Mouse (Mus musculus) liver, adult 2 months (tissue): ENCODE results near the gene Hivep2. TPM values are rescaled to one million over a fixed set of nuclear protein-coding genes. Genes with fewer than 3 reads are reported as not detected.

ENCODE experiments used
- DNase-seq: peaks from one replicate; pipeline ENCODE4 v3.0.0-alpha.2; 2011; ENCODE audit warnings: low read depth, low spot score; ENCODE audit errors: extremely low read depth
- H3K27ac ChIP-seq: fragments of 200-500 bp; replicated peaks from 2 replicates; pipeline ENCODE4 v1.5.1; 2012; ENCODE audit warnings: low read depth, mild to moderate bottlenecking, control low read depth, inconsistent platforms, low read length; ENCODE audit not compliant: insufficient read depth
- H3K27me3 ChIP-seq: fragments of 200-500 bp; 2 replicates; pipeline ENCODE4 v1.6.1; 2012; ENCODE audit warnings: mild to moderate bottlenecking, moderate library complexity, low read length, inconsistent platforms; ENCODE audit not compliant: control insufficient read depth, insufficient read depth
- H3K36me3 ChIP-seq: fragments of 200-500 bp; 2 replicates; pipeline ENCODE4 v1.6.1; 2012; ENCODE audit warnings: low read length, inconsistent platforms; ENCODE audit not compliant: control insufficient read depth, insufficient read depth
- H3K4me1 ChIP-seq: fragments of 200-500 bp; 2 replicates; pipeline ENCODE4 v1.6.1; 2011; ENCODE audit warnings: low read length; ENCODE audit not compliant: control insufficient read depth, insufficient read depth
- H3K4me3 ChIP-seq: fragments of 200-500 bp; 2 replicates; pipeline ENCODE4 v1.5.1; 2011; ENCODE audit warnings: low read depth, mild to moderate bottlenecking, control low read depth, low read length, moderate library complexity; ENCODE audit not compliant: insufficient read depth
- H3K79me2 ChIP-seq: fragments of 200-500 bp; 2 replicates; pipeline ENCODE4 v1.6.1; 2012; ENCODE audit warnings: inconsistent platforms, mild to moderate bottlenecking, low read length, moderate library complexity; ENCODE audit not compliant: control insufficient read depth, insufficient read depth
- H3K9ac ChIP-seq: fragments of 200-500 bp; 2 replicates; pipeline ENCODE4 v1.6.1; 2012; ENCODE audit warnings: low read depth, mild to moderate bottlenecking, control low read depth, inconsistent platforms, low read length
- CTCF ChIP-seq: fragments of 200-500 bp; IDR thresholded peaks from 2 replicates; pipeline ENCODE4 v1.5.1; 2011; ENCODE audit warnings: low read depth, low read length, control low read depth
- POLR2A ChIP-seq: fragments of 200-500 bp; IDR thresholded peaks from 2 replicates; pipeline ENCODE4 v1.6.1; 2011; ENCODE audit warnings: low read length, control low read depth; ENCODE audit not compliant: insufficient read depth; ENCODE audit errors: extremely low read depth
- WGBS: fragments of 180-500 bp; shearing (Covaris S2); methylation state at CpG from one replicate; pipeline ENCODE4 v1.1.7; 2018; 5-methylcytosine and 5-hydroxymethylcytosine counted together
- polyA plus RNA-seq: library from polyadenylated mRNA; depleted of rRNA; stranded (reverse); fragments of >200 nt; gene quantifications from 2 replicates; pipeline ENCODE4 v1.2.3, GENCODE M21; 2012
- total RNA-seq: library from RNA; depleted of rRNA; stranded (reverse); fragments of >200 nt; gene quantifications from 2 replicates; pipeline ENCODE4 v1.2.3, GENCODE M21; 2014

Gene Hivep2
- total and polyA plus RNA-seq, 2 experiments = 1.5 to 6.4 TPM

DNA sequence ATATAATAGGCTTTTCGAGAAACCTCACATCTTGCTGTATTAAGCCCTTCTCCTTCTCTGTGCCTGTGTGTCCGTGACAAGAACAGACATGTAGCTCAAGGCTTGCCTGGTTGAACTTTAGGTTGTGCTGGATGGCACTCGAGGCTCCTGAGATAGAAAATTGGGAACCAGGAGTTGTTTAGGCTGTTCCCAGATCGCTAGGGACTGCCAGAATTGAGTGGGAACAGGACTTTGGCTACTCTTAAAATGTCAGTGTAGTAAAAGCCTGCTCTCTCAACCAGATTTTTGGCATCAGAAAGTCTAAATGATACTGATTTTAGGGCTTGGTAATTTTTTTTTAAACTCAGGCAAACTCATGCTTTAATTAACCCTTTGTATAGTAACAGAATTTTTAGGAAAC, 101.9 kb downstream of the Hivep2 start:
- WGBS = 89% methylated on average over 4 of the region's 4 CpGs
- no peak overlapping the region for H3K4me3 ChIP-seq
- H3K27ac ChIP-seq = no peak overlapping the region
- no peaks in the 10 kb centered on the region for H3K27me3 ChIP-seq
- no peaks in the 10 kb centered on the region; the same call in 1 of the 2 replicates for H3K79me2 ChIP-seq
- H3K9ac ChIP-seq = no peak overlapping the region
- no peak for TF ChIP-seq CTCF
- no peak for TF ChIP-seq POLR2A
- no peak for DNase-seq
- no peaks in the 10 kb centered on the region for H3K4me1 ChIP-seq
- peaks cover 1% of the 10 kb centered on the region; the same call in 1 of the 2 replicates for H3K36me3 ChIP-seq

DNA sequence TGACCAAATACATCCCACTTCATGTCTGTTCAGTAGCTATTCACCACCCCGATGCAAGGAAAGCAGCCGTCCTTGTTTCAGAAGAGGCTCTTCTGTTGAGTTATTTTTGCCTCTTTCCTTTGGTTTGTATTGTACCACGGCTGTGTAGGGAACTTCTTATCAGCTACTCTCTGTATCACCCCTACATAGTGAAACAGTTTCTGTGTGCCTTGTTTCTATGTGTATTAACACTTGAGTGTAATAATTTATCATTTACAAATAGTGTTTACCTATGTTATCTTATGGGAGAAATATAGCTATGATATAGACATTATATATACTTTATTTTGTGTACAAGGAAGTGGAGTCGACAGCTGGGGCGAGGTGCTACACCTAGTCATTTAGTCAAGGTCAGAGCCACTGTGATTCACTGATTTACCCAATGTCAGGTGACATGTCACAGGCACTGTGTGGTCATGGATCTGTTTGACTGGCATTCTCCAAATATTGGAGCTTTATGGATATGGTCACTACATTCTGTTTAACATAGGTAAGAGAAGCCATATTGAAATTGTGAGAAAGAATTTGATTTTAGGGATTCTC, 104.7 kb downstream of the Hivep2 start:
- 89% methylated on average over 5 of the region's 5 CpGs for WGBS

DNA sequence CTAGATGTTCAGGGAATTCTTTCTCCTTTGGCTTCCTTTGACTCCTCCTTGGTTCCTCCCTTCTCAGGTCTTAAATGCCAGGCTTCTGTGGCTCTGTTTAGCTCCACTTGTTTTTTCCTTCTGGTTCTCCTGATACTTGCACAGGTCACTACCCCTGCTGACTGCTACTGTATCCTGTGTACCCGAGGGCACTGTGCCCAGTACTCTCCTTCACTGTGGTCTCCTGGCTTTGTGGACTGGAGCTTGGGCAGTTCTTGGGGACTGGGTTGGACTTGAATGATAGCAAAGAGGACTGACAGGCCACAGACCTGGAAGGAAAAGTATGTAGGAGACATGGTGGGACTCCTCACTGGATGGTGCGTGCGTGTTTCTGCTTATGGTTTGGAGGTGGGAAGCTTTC, 106.6 kb downstream of the Hivep2 start:
- TF ChIP-seq POLR2A (no peak), CTCF (no peak)

More for the DNA sequence above, 104.7 kb downstream of the Hivep2 start:
- Histone ChIP-seq H3K4me1 (no peaks in the 10 kb centered on the region), H3K36me3 (peaks cover 1% of the 10 kb centered on the region; the same call in 1 of the 2 replicates), H3K4me3 (no peak overlapping the region), H3K27ac (no peak overlapping the region), H3K9ac (no peak overlapping the region), H3K27me3 (no peaks in the 10 kb centered on the region), H3K79me2 (no peaks in the 10 kb centered on the region; the same call in 1 of the 2 replicates)
- no peak for TF ChIP-seq CTCF
- no peak for TF ChIP-seq POLR2A
- no peak for DNase-seq

DNA sequence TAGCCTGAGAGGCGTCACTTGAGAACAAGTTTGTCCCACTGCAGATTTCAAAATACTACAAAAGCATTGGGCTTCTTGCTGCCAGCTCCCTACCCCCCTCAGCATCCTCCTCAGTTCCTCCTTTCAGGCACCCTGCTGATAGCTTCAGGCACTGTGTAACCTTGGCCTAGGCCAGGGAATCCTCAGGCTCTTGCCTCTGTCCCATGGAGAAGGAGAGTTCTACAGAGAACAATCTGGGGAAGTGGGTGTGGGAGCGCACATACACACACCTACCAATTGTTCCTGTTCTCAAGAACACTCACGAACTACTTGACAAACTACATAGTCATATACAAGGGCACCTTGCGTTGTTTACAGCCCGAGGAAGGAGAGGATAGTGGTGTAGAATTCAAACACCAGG, 109.9 kb downstream of the Hivep2 start:
- TF ChIP-seq CTCF (no peak), POLR2A (no peak)
- Histone ChIP-seq H3K4me1 (no peaks in the 10 kb centered on the region), H3K9ac (no peak overlapping the region), H3K4me3 (no peak overlapping the region), H3K27me3 (no peaks in the 10 kb centered on the region), H3K79me2 (peaks cover 1% of the 10 kb centered on the region; the same call in 1 of the 2 replicates), H3K36me3 (no peaks in the 10 kb centered on the region), H3K27ac (no peak overlapping the region)
- no peak for DNase-seq
- 92% methylated on average over 5 of the region's 5 CpGs for WGBS

More for the DNA sequence above, 106.6 kb downstream of the Hivep2 start:
- 89% methylated on average over 3 of the region's 3 CpGs for WGBS
- H3K4me1 ChIP-seq = no peaks in the 10 kb centered on the region
- no peak overlapping the region for H3K27ac ChIP-seq
- no peak for DNase-seq
- H3K36me3 ChIP-seq = peaks cover 1% of the 10 kb centered on the region; the same call in 1 of the 2 replicates
- H3K79me2 ChIP-seq = no peaks in the 10 kb centered on the region; the same call in 1 of the 2 replicates
- no peak overlapping the region for H3K9ac ChIP-seq
- H3K4me3 ChIP-seq = no peak overlapping the region
- H3K27me3 ChIP-seq = no peaks in the 10 kb centered on the region

DNA sequence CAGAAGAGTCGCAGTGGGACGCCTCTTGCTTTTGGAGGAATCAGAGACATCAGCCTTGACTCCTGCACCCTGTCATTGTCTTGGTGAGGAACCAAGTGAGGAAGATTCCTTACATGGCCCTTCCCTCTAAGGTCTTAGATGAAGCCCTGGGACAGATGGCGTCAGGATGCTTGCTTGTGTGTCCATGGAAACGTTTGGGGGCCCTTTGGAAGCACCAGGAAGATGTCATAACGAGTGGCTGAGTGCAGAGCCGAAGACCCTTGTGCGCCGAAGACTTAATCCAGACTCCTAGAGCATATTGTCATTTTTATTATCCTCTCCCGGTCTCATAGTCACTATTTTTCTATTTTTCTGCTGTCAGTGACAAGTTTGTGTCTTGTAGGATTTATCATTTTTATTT, 111.0 kb downstream of the Hivep2 start:
- TF ChIP-seq POLR2A = no peak
- 86% methylated on average over 9 of the region's 9 CpGs for WGBS
- H3K4me1 ChIP-seq = no peaks in the 10 kb centered on the region
- H3K79me2 ChIP-seq = peaks cover 3% of the 10 kb centered on the region; the same call in 1 of the 2 replicates
- H3K36me3 ChIP-seq = no peaks in the 10 kb centered on the region
- H3K27ac ChIP-seq = no peak overlapping the region
- no peak for DNase-seq
- H3K27me3 ChIP-seq = no peaks in the 10 kb centered on the region
- H3K9ac ChIP-seq = no peak overlapping the region
- no peak overlapping the region for H3K4me3 ChIP-seq

DNA sequence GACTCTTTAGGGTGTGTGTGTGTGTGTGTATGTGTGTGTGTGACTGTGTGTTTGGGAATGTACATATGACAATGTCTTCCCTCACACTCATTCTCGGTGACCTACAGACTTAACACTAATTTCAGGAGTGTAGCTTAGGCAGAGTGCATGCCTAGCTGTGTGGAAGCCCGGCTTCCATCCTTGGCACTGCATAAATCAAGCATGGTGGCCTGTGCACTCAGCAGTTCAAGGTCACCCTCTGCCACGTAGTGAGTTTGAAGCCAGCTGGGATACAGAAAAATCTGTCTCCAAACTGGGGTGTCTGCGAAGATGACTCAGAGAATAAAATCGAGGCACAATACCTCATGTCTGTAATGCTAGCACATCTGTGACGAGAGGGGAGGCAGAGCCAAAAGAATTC, 115.0 kb downstream of the Hivep2 start:
- no peak overlapping the region for H3K4me3 ChIP-seq
- no peak for TF ChIP-seq CTCF
- no peak for TF ChIP-seq POLR2A
- H3K27ac ChIP-seq = no peak overlapping the region
- no peaks in the 10 kb centered on the region for H3K36me3 ChIP-seq
- peaks cover 3% of the 10 kb centered on the region; the same call in 1 of the 2 replicates for H3K79me2 ChIP-seq
- 85% methylated on average over 6 of the region's 6 CpGs for WGBS
- no peaks in the 10 kb centered on the region for H3K27me3 ChIP-seq
- H3K4me1 ChIP-seq = peaks cover under 1% of the 10 kb centered on the region
- DNase-seq = no peak
- H3K9ac ChIP-seq = no peak overlapping the region
